Mouse (Mus musculus): ENCODE results near the gene Ube2j2. TPM values are rescaled to one million over a fixed set of nuclear protein-coding genes. Genes with fewer than 3 reads are reported as not detected.

Gene Ube2j2
- polyA plus RNA-seq, 1 experiment from 2014 or later: 91.6 TPM

- peak; percentile 88 for ATAC-seq (replicated peaks; ENCODE audit: insufficient number of reproducible peaks, low FRiP score, low TSS enrichment)
- peak overlapping the region; percentile 94 for H3K9ac ChIP-seq (ENCODE audit: low read depth, low read length)
- peaks cover 18% of the 10 kb centered on the region for H3K4me1 ChIP-seq (ENCODE audit: control insufficient read depth, insufficient read depth, low read length)
- H3K27me3 ChIP-seq (ENCODE audit: control insufficient read depth, insufficient read depth, low read length): no peaks in the 10 kb centered on the region
- H3K4me3 ChIP-seq (ENCODE audit: low read depth, low read length): peak overlapping the region; percentile 95
- H3K36me3 ChIP-seq (ENCODE audit: control insufficient read depth, insufficient read depth, low read length): no peaks in the 10 kb centered on the region
- H3K4me2 ChIP-seq: peak overlapping the region; percentile 73
- peak overlapping the region; percentile 94 for H3K27ac ChIP-seq (ENCODE audit: low read depth, low read length)
- WGBS (ENCODE audit: insufficient replicate concordance): under 1% methylated on average over 69 of the region's 70 CpGs
- H3K9me3 ChIP-seq (replicated peaks; ENCODE audit: control insufficient read depth, low read length): no peaks in the 10 kb centered on the region
Measured at GRCm38 (mm10) chr4:155992906-155993547, 49.4 kb downstream of the Ube2j2 start.

DNA sequence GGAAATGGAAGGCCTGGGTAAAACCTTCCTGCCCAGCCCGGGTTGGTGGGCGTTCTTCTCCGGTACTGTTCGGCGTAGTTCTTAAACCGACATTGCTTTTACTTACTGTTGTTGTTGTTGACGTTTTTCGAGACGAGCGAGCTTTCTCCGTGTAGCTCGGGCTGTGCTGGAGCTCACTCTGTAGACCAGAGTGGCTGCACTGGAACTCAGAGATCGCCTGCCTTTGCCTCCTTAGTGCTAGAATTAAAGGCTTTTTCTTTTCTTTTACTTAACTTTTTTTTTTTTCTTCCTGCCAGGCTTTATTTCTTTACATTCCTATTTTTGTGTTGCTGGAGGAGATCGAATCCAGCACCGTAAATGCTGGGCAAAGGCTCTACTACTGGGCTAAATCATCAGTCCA, 50.0 kb downstream of the Ube2j2 start:
- peak overlapping the region; percentile 73 for H3K4me2 ChIP-seq
- H3K4me1 ChIP-seq (ENCODE audit: control insufficient read depth, insufficient read depth, low read length): peaks cover 18% of the 10 kb centered on the region
- WGBS (ENCODE audit: insufficient replicate concordance): 3% methylated on average over 15 of the region's 15 CpGs
- H3K27me3 ChIP-seq (ENCODE audit: control insufficient read depth, insufficient read depth, low read length): no peaks in the 10 kb centered on the region
- no peak for ATAC-seq (replicated peaks; ENCODE audit: insufficient number of reproducible peaks, low FRiP score, low TSS enrichment)
- H3K27ac ChIP-seq (ENCODE audit: low read depth, low read length): peak overlapping the region; percentile 94
- H3K9ac ChIP-seq (ENCODE audit: low read depth, low read length): peak overlapping the region; percentile 94
- H3K4me3 ChIP-seq (ENCODE audit: low read depth, low read length): peak overlapping the region; percentile 95
- H3K36me3 ChIP-seq (ENCODE audit: control insufficient read depth, insufficient read depth, low read length): no peaks in the 10 kb centered on the region
- no peaks in the 10 kb centered on the region for H3K9me3 ChIP-seq (replicated peaks; ENCODE audit: control insufficient read depth, low read length)

DNA sequence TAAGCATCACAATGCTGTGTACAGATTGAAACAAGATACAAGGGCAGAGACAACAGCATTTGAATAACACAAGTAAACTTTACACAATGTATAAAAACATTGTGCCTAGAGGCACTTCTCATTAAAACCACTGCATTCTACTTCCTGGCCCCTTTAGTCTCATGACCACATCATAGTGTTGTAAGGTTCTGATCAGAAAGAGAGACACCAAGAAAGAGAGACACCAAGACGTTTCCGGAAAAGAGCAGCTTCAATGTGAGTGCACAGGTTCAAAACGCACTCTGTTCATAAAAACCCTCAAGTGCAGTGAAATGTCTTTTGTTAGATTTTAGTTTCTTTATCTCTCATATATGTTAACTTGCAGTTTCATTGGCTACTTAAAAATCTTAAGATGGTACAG, 60.5 kb downstream of the Ube2j2 start:
- Histone ChIP-seq H3K4me2 (no peak overlapping the region), H3K9ac (ENCODE audit: low read depth, low read length) (no peak overlapping the region), H3K4me1 (ENCODE audit: control insufficient read depth, insufficient read depth, low read length) (no peaks in the 10 kb centered on the region), H3K27ac (ENCODE audit: low read depth, low read length) (no peak overlapping the region), H3K9me3 (replicated peaks; ENCODE audit: control insufficient read depth, low read length) (no peaks in the 10 kb centered on the region), H3K4me3 (ENCODE audit: low read depth, low read length) (no peak overlapping the region), H3K27me3 (ENCODE audit: control insufficient read depth, insufficient read depth, low read length) (no peaks in the 10 kb centered on the region), H3K36me3 (ENCODE audit: control insufficient read depth, insufficient read depth, low read length) (peaks cover 43% of the 10 kb centered on the region)
- 88% methylated on average over 3 of the region's 3 CpGs for WGBS (ENCODE audit: insufficient replicate concordance)
- no peak for ATAC-seq (replicated peaks; ENCODE audit: insufficient number of reproducible peaks, low FRiP score, low TSS enrichment)

GRCm38 (mm10) chr4:156008369-156008768, 64.7 kb downstream of the Ube2j2 start:
- Histone ChIP-seq H3K36me3 (ENCODE audit: control insufficient read depth, insufficient read depth, low read length) (peaks cover 45% of the 10 kb centered on the region), H3K27me3 (ENCODE audit: control insufficient read depth, insufficient read depth, low read length) (no peaks in the 10 kb centered on the region), H3K9me3 (replicated peaks; ENCODE audit: control insufficient read depth, low read length) (no peaks in the 10 kb centered on the region), H3K27ac (ENCODE audit: low read depth, low read length) (no peak overlapping the region), H3K4me2 (no peak overlapping the region), H3K4me1 (ENCODE audit: control insufficient read depth, insufficient read depth, low read length) (no peaks in the 10 kb centered on the region), H3K9ac (ENCODE audit: low read depth, low read length) (no peak overlapping the region), H3K4me3 (ENCODE audit: low read depth, low read length) (no peak overlapping the region)
- WGBS (ENCODE audit: insufficient replicate concordance): 93% methylated on average over 4 of the region's 4 CpGs
- no peak for ATAC-seq (replicated peaks; ENCODE audit: insufficient number of reproducible peaks, low FRiP score, low TSS enrichment)

Small RNA genes within 50 kb of the gene (microRNA-seq; reads per million reads assigned to microRNA genes)
- gene Gm22991 (ENCODE audit: borderline number of aligned reads): not detected

Other genes with a start within 250 kb of the Ube2j2 start
- gene Fndc10, start 249.5 kb upstream of the Ube2j2 start, polyA plus RNA-seq (2014; fragmentation: Nextera tagmentation; extraction: Ambion mirVana): 1.1 and 1.4 TPM in 2 replicates
- gene Ssu72, start 239.0 kb upstream of the Ube2j2 start, polyA plus RNA-seq (2014; fragmentation: Nextera tagmentation; extraction: Ambion mirVana): 128 TPM in 2 replicates
- gene Tmem240, start 209.0 kb upstream of the Ube2j2 start, polyA plus RNA-seq (2014; fragmentation: Nextera tagmentation; extraction: Ambion mirVana): 0.47 and 0.68 TPM in 2 replicates
- gene Atad3a, start 182.7 kb upstream of the Ube2j2 start, polyA plus RNA-seq (2014; fragmentation: Nextera tagmentation; extraction: Ambion mirVana): 84.2 and 88.2 TPM in 2 replicates
- gene Vwa1, start 169.1 kb upstream of the Ube2j2 start, polyA plus RNA-seq (2014; fragmentation: Nextera tagmentation; extraction: Ambion mirVana): 0.89 and 1.1 TPM in 2 replicates
- 3.0 and 3.2 TPM in 2 replicates for gene Tmem88b, start 158.0 kb upstream of the Ube2j2 start, polyA plus RNA-seq (2014; fragmentation: Nextera tagmentation; extraction: Ambion mirVana)
- not detected in 2 replicates for gene Ankrd65, start 153.4 kb upstream of the Ube2j2 start, polyA plus RNA-seq (2014; fragmentation: Nextera tagmentation; extraction: Ambion mirVana)
- gene Mrpl20, start 141.0 kb upstream of the Ube2j2 start, polyA plus RNA-seq (2014; fragmentation: Nextera tagmentation; extraction: Ambion mirVana): 152 and 166 TPM in 2 replicates
- gene Ccnl2, start 131.3 kb upstream of the Ube2j2 start, polyA plus RNA-seq (2014; fragmentation: Nextera tagmentation; extraction: Ambion mirVana): 126 and 129 TPM in 2 replicates
- gene Aurkaip1, start 112.6 kb upstream of the Ube2j2 start, polyA plus RNA-seq (2014; fragmentation: Nextera tagmentation; extraction: Ambion mirVana): 121 and 122 TPM in 2 replicates
- 34.5 and 37.2 TPM in 2 replicates for gene Mxra8, start 104.2 kb upstream of the Ube2j2 start, polyA plus RNA-seq (2014; fragmentation: Nextera tagmentation; extraction: Ambion mirVana)
- 5.8 and 6.8 TPM in 2 replicates for gene Dvl1, start 96.4 kb upstream of the Ube2j2 start, polyA plus RNA-seq (2014; fragmentation: Nextera tagmentation; extraction: Ambion mirVana)
- gene Tas1r3, start 80.5 kb upstream of the Ube2j2 start, polyA plus RNA-seq (2014; fragmentation: Nextera tagmentation; extraction: Ambion mirVana): 0.11 and 0.18 TPM in 2 replicates
- 12.2 and 12.8 TPM in 2 replicates for gene Cptp, start 74.4 kb upstream of the Ube2j2 start, polyA plus RNA-seq (2014; fragmentation: Nextera tagmentation; extraction: Ambion mirVana)
- gene Ints11, start 74.3 kb upstream of the Ube2j2 start, polyA plus RNA-seq (2014; fragmentation: Nextera tagmentation; extraction: Ambion mirVana): 40.7 and 45.6 TPM in 2 replicates
- 30.6 and 32.9 TPM in 2 replicates for gene Pusl1, start 52.0 kb upstream of the Ube2j2 start, polyA plus RNA-seq (2014; fragmentation: Nextera tagmentation; extraction: Ambion mirVana)
- gene Acap3, start 52.0 kb upstream of the Ube2j2 start, polyA plus RNA-seq (2014; fragmentation: Nextera tagmentation; extraction: Ambion mirVana): 9.2 and 10.2 TPM in 2 replicates
- gene C1qtnf12, start 18.5 kb downstream of the Ube2j2 start, polyA plus RNA-seq (2014; fragmentation: Nextera tagmentation; extraction: Ambion mirVana): 24.6 and 26.9 TPM in 2 replicates
- 10.1 and 11.6 TPM in 2 replicates for gene B3galt6, start 48.8 kb downstream of the Ube2j2 start, polyA plus RNA-seq (2014; fragmentation: Nextera tagmentation; extraction: Ambion mirVana)
- 138 and 147 TPM in 2 replicates for gene Sdf4, start 49.0 kb downstream of the Ube2j2 start, polyA plus RNA-seq (2014; fragmentation: Nextera tagmentation; extraction: Ambion mirVana)
- gene Tnfrsf4, start 70.0 kb downstream of the Ube2j2 start, polyA plus RNA-seq (2014; fragmentation: Nextera tagmentation; extraction: Ambion mirVana): 0.21 and 0.37 TPM in 2 replicates
- gene Tnfrsf18, start 82.3 kb downstream of the Ube2j2 start, polyA plus RNA-seq (2014; fragmentation: Nextera tagmentation; extraction: Ambion mirVana): 1.3 and 1.7 TPM in 2 replicates
- 0.36 TPM in 1 of 2 replicates, not detected in the other for gene Ttll10, start 115.6 kb downstream of the Ube2j2 start, polyA plus RNA-seq (2014; fragmentation: Nextera tagmentation; extraction: Ambion mirVana)
- 23.6 and 26.5 TPM in 2 replicates for gene 9430015G10Rik, start 166.2 kb downstream of the Ube2j2 start, polyA plus RNA-seq (2014; fragmentation: Nextera tagmentation; extraction: Ambion mirVana)
- gene Rnf223, start 186.7 kb downstream of the Ube2j2 start, polyA plus RNA-seq (2014; fragmentation: Nextera tagmentation; extraction: Ambion mirVana): 0.10 TPM in 1 of 2 replicates, not detected in the other

Measured in heart, embryonic 11.5 days (tissue).